Mouse (Mus musculus) myocyte (in vitro differentiated cells): ENCODE results near the gene Hoxd10.

Source experiments
- CEBPB ChIP-seq: IDR thresholded peaks from 2 replicates; pipeline ENCODE4 v1.6.1; 2011; ENCODE audit warnings: mild to moderate bottlenecking, moderate library complexity; ENCODE audit not compliant: poor library complexity, insufficient read depth, severe bottlenecking
- MAX ChIP-seq: IDR thresholded peaks from one replicate; pipeline ENCODE4 v1.6.1; 2011; ENCODE audit warnings: low read depth, mild to moderate bottlenecking, control low read depth
- MYOG ChIP-seq, 3 experiments: IDR thresholded peaks; one replicate each; pipeline ENCODE4 v1.6.1; 2011; ENCODE audit warnings: control low read depth in 2 of 3, low read depth in 2 of 3, mild to moderate bottlenecking in 2 of 3; ENCODE audit not compliant: insufficient read length in 2 of 3, control insufficient read depth in 1 of 3, insufficient read depth in 1 of 3
- POLR2A ChIP-seq: IDR thresholded peaks from one replicate; pipeline ENCODE4 v1.6.1; 2011; ENCODE audit warnings: low read depth, mild to moderate bottlenecking, control low read depth, moderate library complexity; ENCODE audit not compliant: insufficient read length
- POLR2AphosphoS2 ChIP-seq: IDR thresholded peaks from one replicate; pipeline ENCODE4 v1.6.1; 2011; ENCODE audit warnings: low read depth, control low read depth; ENCODE audit not compliant: insufficient read length
- REST ChIP-seq: IDR thresholded peaks from one replicate; pipeline ENCODE4 v1.6.1; 2011; ENCODE audit warnings: mild to moderate bottlenecking, control low read depth, moderate library complexity; ENCODE audit not compliant: insufficient read depth, insufficient read length
- TCF3 ChIP-seq: IDR thresholded peaks from one replicate; pipeline ENCODE4 v1.6.1; 2011; ENCODE audit warnings: low read depth, control low read depth; ENCODE audit not compliant: insufficient read length

GRCm38 (mm10) chr2:74691995-74692807, 477 bp downstream of the Hoxd10 start:
- no peak for TF ChIP-seq POLR2A
- no peak for TF ChIP-seq CEBPB
- no peak for TF ChIP-seq POLR2AphosphoS2
- no peak for TF ChIP-seq MYOG (IDR thresholded peaks at IDR 0.05; ENCODE audit: control insufficient read depth in 1 of 3, insufficient read depth in 1 of 3, insufficient read length in 2 of 3, low read depth in 2 of 3)
- no peak for TF ChIP-seq REST
- no peak for TF ChIP-seq TCF3
- TF ChIP-seq MAX = no peak
